Mouse (Mus musculus) kidney, adult 2 months (tissue): ENCODE data around the gene Ccdc74a.

Experiments used
- CTCF ChIP-seq: fragments of 200-500 bp; conservative IDR thresholded peaks from 2 replicates; pipeline ENCODE4 v1.5.1; 2011; ENCODE audit warnings: low read depth, mild to moderate bottlenecking, control low read depth, low read length, moderate library complexity, mixed read lengths; ENCODE audit not compliant: insufficient read depth, insufficient read length
- POLR2A ChIP-seq: fragments of 200-500 bp; IDR thresholded peaks from one replicate; pipeline ENCODE4 v1.6.1; 2011; ENCODE audit warnings: low read depth, low read length, control low read depth

- TF ChIP-seq POLR2A (no peak), CTCF (no peak)
Measured at GRCm38 (mm10) chr16:17653601-17654000, 7.3 kb downstream of the Ccdc74a start.
